Mouse (Mus musculus) liver, embryonic 11.5 days (tissue): Measurements from ENCODE around the gene Cdh23. TPM values are rescaled to one million over a fixed set of nuclear protein-coding genes. Genes with fewer than 3 reads are reported as not detected.

Source experiments
- ATAC-seq: fragments of 200-750 bp; cut with Nextera tagmentation; replicated peaks from 2 replicates; pipeline ENCODE4 v1.8.0; 2017; ENCODE audit warnings: moderate number of reproducible peaks, mild to moderate bottlenecking, moderate TSS enrichment, moderate library complexity; ENCODE audit not compliant: low FRiP score
- DNase-seq: peaks from one replicate; pipeline ENCODE4 v3.0.0-alpha.2; 2017; ENCODE audit warnings: low spot score
- H3K27ac ChIP-seq: fragments of 300-500 bp; sonication (generic); 2 replicates; pipeline ENCODE4 v1.5.1; 2014; ENCODE audit warnings: mild to moderate bottlenecking, low read depth, low read length, control low read depth
- H3K27me3 ChIP-seq: fragments of 300-500 bp; sonication (generic); replicated peaks from 2 replicates; pipeline ENCODE4 v1.6.1; 2014; ENCODE audit warnings: low read length, mixed read lengths; ENCODE audit not compliant: control insufficient read depth, insufficient read depth
- H3K36me3 ChIP-seq: fragments of 300-500 bp; sonication (generic); 2 replicates; pipeline ENCODE4 v1.6.1; 2014; ENCODE audit warnings: mild to moderate bottlenecking, low read length, moderate library complexity, mixed read lengths; ENCODE audit not compliant: control insufficient read depth, insufficient read depth
- H3K4me1 ChIP-seq: fragments of 300-500 bp; sonication (generic); replicated peaks from 2 replicates; pipeline ENCODE4 v1.6.1; 2014; ENCODE audit warnings: low read length, mixed read lengths; ENCODE audit not compliant: control insufficient read depth, insufficient read depth
- H3K4me2 ChIP-seq: fragments of 300-500 bp; sonication (generic); 2 replicates; pipeline ENCODE4 v1.6.1; 2014; ENCODE audit warnings: mild to moderate bottlenecking, control low read depth, moderate library complexity
- H3K4me3 ChIP-seq: fragments of 300-500 bp; sonication (generic); 2 replicates; pipeline ENCODE4 v1.5.1; 2014; ENCODE audit warnings: low read depth, low read length, control low read depth
- H3K9ac ChIP-seq: fragments of 300-500 bp; sonication (generic); 2 replicates; pipeline ENCODE4 v1.6.1; 2014; ENCODE audit warnings: low read depth, low read length, control low read depth
- H3K9me3 ChIP-seq: fragments of 300-500 bp; sonication (generic); 2 replicates; pipeline ENCODE4 v1.6.1; 2016; ENCODE audit warnings: low read length, inconsistent platforms, mixed read lengths; ENCODE audit not compliant: control insufficient read depth
- WGBS: fragments of 180-500 bp; shearing (Covaris S2); extraction: QIAGEN DNeasy Blood & Tissue Kit; methylation state at CpG from one replicate; pipeline ENCODE4 v1.1.7; 2014; 5-methylcytosine and 5-hydroxymethylcytosine counted together
- polyA plus RNA-seq: library from polyadenylated mRNA; unstranded; fragments of >200 nt; fragmentation: Nextera tagmentation; extraction: Ambion mirVana; gene quantifications from 2 replicates; pipeline ENCODE4 v1.2.1, GENCODE M21; 2014

Cdh23 gene
- polyA plus RNA-seq, 1 experiment from 2014 or later: 0.80 TPM

- H3K27me3 ChIP-seq: no peaks in the 10 kb centered on the region
- H3K9me3 ChIP-seq: no peaks in the 10 kb centered on the region
- H3K9ac ChIP-seq: no peak overlapping the region
- no peak overlapping the region for H3K4me2 ChIP-seq
- ATAC-seq (no peak), DNase-seq (no peak)
- no peak overlapping the region for H3K27ac ChIP-seq
- WGBS: 76% methylated on average over 4 of the region's 4 CpGs
- H3K4me3 ChIP-seq: no peak overlapping the region
- no peaks in the 10 kb centered on the region for H3K36me3 ChIP-seq
- H3K4me1 ChIP-seq: peaks cover 4% of the 10 kb centered on the region; the same call in 1 of the 2 replicates
Measured at GRCm38 (mm10) chr10:60532502-60532901, 163.8 kb downstream of the Cdh23 start.

GRCm38 (mm10) chr10:60531349-60531748 lies 164.9 kb downstream of the Cdh23 start:
- H3K4me3 ChIP-seq: no peak overlapping the region
- WGBS: 22% methylated on average over 2 of the region's 2 CpGs
- H3K9ac ChIP-seq: no peak overlapping the region
- DNase-seq: no peak
- no peaks in the 10 kb centered on the region for H3K27me3 ChIP-seq
- no peak overlapping the region for H3K4me2 ChIP-seq
- no peak overlapping the region for H3K27ac ChIP-seq
- no peaks in the 10 kb centered on the region for H3K9me3 ChIP-seq
- no peak for ATAC-seq
- H3K4me1 ChIP-seq: no peaks in the 10 kb centered on the region; the same call in 1 of the 2 replicates
- H3K36me3 ChIP-seq: no peaks in the 10 kb centered on the region

- Histone ChIP-seq H3K9ac (no peak overlapping the region), H3K9me3 (no peaks in the 10 kb centered on the region), H3K36me3 (no peaks in the 10 kb centered on the region), H3K27ac (no peak overlapping the region), H3K4me2 (no peak overlapping the region), H3K27me3 (no peaks in the 10 kb centered on the region), H3K4me3 (no peak overlapping the region), H3K4me1 (no peaks in the 10 kb centered on the region)
- 63% methylated on average over 10 of the region's 10 CpGs for WGBS
- no peak for ATAC-seq
- no peak for DNase-seq
Measured at GRCm38 (mm10) chr10:60530633-60531032, 165.7 kb downstream of the Cdh23 start.

- no peak overlapping the region for H3K4me3 ChIP-seq
- H3K36me3 ChIP-seq: no peaks in the 10 kb centered on the region
- no peaks in the 10 kb centered on the region for H3K4me1 ChIP-seq
- no peak overlapping the region for H3K4me2 ChIP-seq
- no peaks in the 10 kb centered on the region for H3K9me3 ChIP-seq
- WGBS: 66% methylated on average over 7 of the region's 7 CpGs
- no peaks in the 10 kb centered on the region for H3K27me3 ChIP-seq
- no peak overlapping the region for H3K9ac ChIP-seq
- H3K27ac ChIP-seq: no peak overlapping the region
- DNase-seq: no peak
- no peak for ATAC-seq
Measured at GRCm38 (mm10) chr10:60527949-60528348, 168.3 kb downstream of the Cdh23 start.

- no peak for ATAC-seq
Measured at GRCm38 (mm10) chr10:60525081-60525480, 171.2 kb downstream of the Cdh23 start.

GRCm38 (mm10) chr10:60516286-60516685 lies 180.0 kb downstream of the Cdh23 start:
- no peak overlapping the region for H3K27ac ChIP-seq
- H3K4me2 ChIP-seq: no peak overlapping the region
- H3K4me3 ChIP-seq: no peak overlapping the region
- ATAC-seq (no peak), DNase-seq (no peak)
- no peak overlapping the region for H3K9ac ChIP-seq
- H3K27me3 ChIP-seq: no peaks in the 10 kb centered on the region
- no peaks in the 10 kb centered on the region for H3K4me1 ChIP-seq
- 84% methylated on average over 11 of the region's 11 CpGs for WGBS
- no peaks in the 10 kb centered on the region for H3K36me3 ChIP-seq
- H3K9me3 ChIP-seq: no peaks in the 10 kb centered on the region

More at GRCm38 (mm10) chr10:60525081-60525480, 171.2 kb downstream of the Cdh23 start:
- Histone ChIP-seq H3K4me1 (no peaks in the 10 kb centered on the region), H3K4me2 (no peak overlapping the region), H3K27me3 (no peaks in the 10 kb centered on the region), H3K9ac (no peak overlapping the region), H3K4me3 (no peak overlapping the region), H3K36me3 (no peaks in the 10 kb centered on the region), H3K9me3 (no peaks in the 10 kb centered on the region), H3K27ac (no peak overlapping the region)
- DNase-seq: no peak
- 74% methylated on average over 8 of the region's 8 CpGs for WGBS

- no peak for DNase-seq
- 0 out of 2 replicates have a peak, but pooled peaks cover 3% of the 10 kb centered on the region for H3K27me3 ChIP-seq
- no peaks in the 10 kb centered on the region for H3K9me3 ChIP-seq
- WGBS: 22% methylated on average over 4 of the region's 4 CpGs
- H3K4me3 ChIP-seq: no peak overlapping the region
- H3K4me2 ChIP-seq: no peak overlapping the region
- H3K27ac ChIP-seq: no peak overlapping the region
- H3K9ac ChIP-seq: no peak overlapping the region
- no peaks in the 10 kb centered on the region for H3K4me1 ChIP-seq
- H3K36me3 ChIP-seq: no peaks in the 10 kb centered on the region
- ATAC-seq: no peak
Measured at GRCm38 (mm10) chr10:60498538-60498937, 197.8 kb downstream of the Cdh23 start.

GRCm38 (mm10) chr10:60495070-60495469 lies 201.2 kb downstream of the Cdh23 start:
- no peaks in the 10 kb centered on the region for H3K9me3 ChIP-seq
- DNase-seq (no peak), ATAC-seq (no peak)
- H3K4me1 ChIP-seq: no peaks in the 10 kb centered on the region
- H3K9ac ChIP-seq: no peak overlapping the region
- 30% methylated on average over 6 of the region's 6 CpGs for WGBS
- H3K27ac ChIP-seq: no peak overlapping the region
- H3K36me3 ChIP-seq: no peaks in the 10 kb centered on the region
- no peak overlapping the region for H3K4me2 ChIP-seq
- H3K4me3 ChIP-seq: no peak overlapping the region
- H3K27me3 ChIP-seq: 0 out of 2 replicates have a peak, but pooled peaks cover 3% of the 10 kb centered on the region

- no peak overlapping the region for H3K27ac ChIP-seq
- H3K9me3 ChIP-seq: no peaks in the 10 kb centered on the region
- ATAC-seq (no peak), DNase-seq (no peak)
- WGBS: 51% methylated on average over 2 of the region's 2 CpGs
- 0 out of 2 replicates have a peak, but pooled peaks cover 3% of the 10 kb centered on the region for H3K27me3 ChIP-seq
- H3K36me3 ChIP-seq: no peaks in the 10 kb centered on the region
- no peak overlapping the region for H3K9ac ChIP-seq
- no peak overlapping the region for H3K4me2 ChIP-seq
- no peaks in the 10 kb centered on the region for H3K4me1 ChIP-seq
- no peak overlapping the region for H3K4me3 ChIP-seq
Measured at GRCm38 (mm10) chr10:60491538-60491937, 204.8 kb downstream of the Cdh23 start.
